Mouse (Mus musculus) intestine, postnatal 0 days (tissue): ENCODE results near the gene Kng2. TPM values are rescaled to one million over a fixed set of nuclear protein-coding genes. Genes with fewer than 3 reads are reported as not detected.
A peak's percentile ranks its signal among the peaks of the same experiment; 100 is the strongest.
"Not testable (repeated sequence)": the region's sequence is repeated elsewhere in the genome, so short reads cannot be mapped to it uniquely, and the experiment has no call there.

ENCODE experiments used
- ATAC-seq: fragments of 200-750 bp; cut with Nextera tagmentation; 2 replicates; pipeline ENCODE4 v1.8.0; 2017; ENCODE audit warnings: mild to moderate bottlenecking, moderate TSS enrichment, moderate library complexity
- H3K27ac ChIP-seq: fragments of 300-500 bp; sonication (generic); 2 replicates; pipeline ENCODE4 v1.5.1; 2014; ENCODE audit warnings: mild to moderate bottlenecking, low read depth, low read length, moderate library complexity
- H3K27me3 ChIP-seq: fragments of 300-500 bp; sonication (generic); replicated peaks from 2 replicates; pipeline ENCODE4 v1.6.1; 2014; ENCODE audit warnings: low read length, mixed read lengths; ENCODE audit not compliant: control insufficient read depth, insufficient read depth
- H3K36me3 ChIP-seq: fragments of 300-500 bp; sonication (generic); 2 replicates; pipeline ENCODE4 v1.6.1; 2014; ENCODE audit warnings: mild to moderate bottlenecking, moderate library complexity; ENCODE audit not compliant: control insufficient read depth, insufficient read depth
- H3K4me1 ChIP-seq: fragments of 300-500 bp; sonication (generic); replicated peaks from 2 replicates; pipeline ENCODE4 v1.6.1; 2014; ENCODE audit warnings: antibody characterized with exemption, low read length, mixed read lengths; ENCODE audit not compliant: control insufficient read depth, insufficient read depth
- H3K4me2 ChIP-seq: fragments of 300-500 bp; sonication (generic); replicated peaks from 2 replicates; pipeline ENCODE4 v1.6.1; 2014; ENCODE audit warnings: low read depth, mild to moderate bottlenecking, moderate library complexity
- H3K4me3 ChIP-seq: fragments of 300-500 bp; sonication (generic); 2 replicates; pipeline ENCODE4 v1.5.1; 2014; ENCODE audit warnings: low read depth, low read length
- H3K9ac ChIP-seq: fragments of 300-500 bp; sonication (generic); 2 replicates; pipeline ENCODE4 v1.6.1; 2014; ENCODE audit warnings: mild to moderate bottlenecking, low read depth, low read length
- H3K9me3 ChIP-seq: fragments of 300-500 bp; sonication (generic); 2 replicates; pipeline ENCODE4 v1.6.1; 2016; ENCODE audit warnings: mixed run types; ENCODE audit not compliant: control insufficient read depth
- CTCF ChIP-seq: sonication (generic); IDR thresholded peaks from 2 replicates; pipeline ENCODE4 v1.5.1; 2016; ENCODE audit warnings: low read depth, mild to moderate bottlenecking, control low read depth, antibody characterized with exemption, moderate library complexity
- WGBS: fragments of 180-500 bp; shearing (Covaris S2); extraction: QIAGEN DNeasy Blood & Tissue Kit; methylation state at CpG from one replicate; pipeline ENCODE4 v1.1.7; 2014; 5-methylcytosine and 5-hydroxymethylcytosine counted together
- polyA plus RNA-seq: library from polyadenylated mRNA; unstranded; fragments of >200 nt; fragmentation: Nextera tagmentation; extraction: Ambion mirVana; gene quantifications from 2 replicates; pipeline ENCODE4 v1.2.1, GENCODE M21; 2015

Gene Kng2
- polyA plus RNA-seq, 1 experiment from 2014 or later: 1.1 TPM

DNA sequence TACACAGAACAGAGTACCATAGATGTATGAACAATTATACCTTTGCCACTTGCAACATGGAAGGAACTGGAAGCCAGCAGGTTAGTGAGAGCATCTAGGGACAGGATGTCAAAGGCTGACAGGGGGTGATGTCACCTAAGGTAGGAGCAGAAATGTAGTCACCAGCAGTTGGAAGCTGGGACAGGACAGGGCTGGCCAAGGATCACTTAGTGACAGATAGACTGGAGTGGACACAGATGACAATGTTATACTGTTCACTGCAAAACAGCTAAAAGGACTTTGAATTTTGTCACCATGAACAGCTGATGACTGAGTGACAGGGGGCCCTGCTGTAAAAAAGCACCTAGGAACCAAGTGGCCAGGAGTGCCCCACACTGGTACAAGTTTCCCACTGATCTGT, 2.7 kb downstream of the Kng2 start:
- TF ChIP-seq CTCF: no peak
- ATAC-seq: peak; percentile 91

DNA sequence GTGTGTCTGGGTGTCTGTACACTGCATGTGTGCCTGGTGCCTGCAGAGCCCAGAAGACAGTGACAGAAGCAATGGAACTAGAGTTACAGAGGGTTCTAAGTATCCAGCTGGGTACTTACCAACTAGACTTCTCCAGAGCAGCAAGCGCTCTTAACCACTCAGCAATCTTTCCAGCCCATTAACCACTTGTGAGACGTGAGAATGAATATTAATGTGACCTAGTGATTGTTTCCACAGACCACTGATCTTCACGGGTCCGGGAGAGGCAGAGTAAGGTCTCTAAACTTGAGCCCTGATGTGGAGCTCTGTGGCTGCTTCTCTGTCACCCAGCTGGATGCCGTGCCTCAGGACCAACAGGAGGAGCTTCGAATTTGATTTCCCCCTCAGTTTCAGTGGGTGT, 4.2 kb downstream of the Kng2 start:
- H3K36me3 ChIP-seq: no peaks in the 10 kb centered on the region
- H3K4me1 ChIP-seq: 0 out of 2 replicates have a peak, but pooled peaks cover 3% of the 10 kb centered on the region
- H3K9me3 ChIP-seq: no peaks in the 10 kb centered on the region
- H3K4me2 ChIP-seq: no peak overlapping the region
- no peak overlapping the region for H3K9ac ChIP-seq
- H3K27ac ChIP-seq: no peak overlapping the region
- no peak for TF ChIP-seq CTCF
- no peak overlapping the region for H3K4me3 ChIP-seq
- WGBS: 72% methylated on average over 6 of the region's 6 CpGs
- no peak for ATAC-seq
- H3K27me3 ChIP-seq: no peaks in the 10 kb centered on the region

More for the DNA sequence above, 2.7 kb downstream of the Kng2 start:
- Histone ChIP-seq H3K9me3 (no peaks in the 10 kb centered on the region), H3K4me2 (no peak overlapping the region), H3K36me3 (no peaks in the 10 kb centered on the region), H3K4me3 (no peak overlapping the region), H3K27me3 (no peaks in the 10 kb centered on the region), H3K9ac (no peak overlapping the region), H3K4me1 (0 out of 2 replicates have a peak, but pooled peaks cover 3% of the 10 kb centered on the region), H3K27ac (peak overlapping the region; percentile 60)

GRCm38 (mm10) chr16:23020571-23020970, 8.7 kb downstream of the Kng2 start:
- H3K27me3 ChIP-seq, H3K9ac ChIP-seq, H3K9me3 ChIP-seq, H3K4me2 ChIP-seq, H3K36me3 ChIP-seq, ATAC-seq, H3K4me1 ChIP-seq, H3K27ac ChIP-seq, H3K4me3 ChIP-seq: not testable (repeated sequence)
- 60% methylated on average over 1 of the region's 1 CpGs for WGBS

- not testable (repeated sequence) for H3K4me1 ChIP-seq, H3K27ac ChIP-seq, H3K4me3 ChIP-seq, H3K36me3 ChIP-seq, H3K4me2 ChIP-seq, H3K9ac ChIP-seq, H3K9me3 ChIP-seq, H3K27me3 ChIP-seq, ATAC-seq
- WGBS: 88% methylated on average over 8 of the region's 8 CpGs
Observed at GRCm38 (mm10) chr16:23014645-23015044, 14.6 kb downstream of the Kng2 start.

DNA sequence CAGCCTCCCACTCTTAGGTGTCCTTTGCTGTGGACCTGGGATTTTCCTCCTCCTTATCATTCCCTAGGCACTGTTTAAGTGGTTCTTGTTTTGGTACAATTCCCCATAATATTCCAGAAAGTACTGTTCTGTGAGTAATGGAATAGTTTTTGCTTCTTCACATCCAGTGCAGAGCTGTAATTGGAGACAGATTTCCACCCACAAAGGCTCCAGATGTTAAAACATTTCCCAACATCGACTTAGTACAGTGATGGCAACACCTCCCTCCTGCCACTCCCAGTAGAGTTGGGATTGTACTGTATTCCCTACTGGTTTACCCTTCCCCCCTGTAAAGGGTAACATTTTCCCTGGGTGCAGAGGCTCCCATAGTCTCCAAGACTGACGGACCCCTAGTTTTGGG, 15.5 kb downstream of the Kng2 start:
- H3K9me3 ChIP-seq, H3K4me3 ChIP-seq, ATAC-seq, H3K36me3 ChIP-seq, H3K4me2 ChIP-seq, H3K9ac ChIP-seq, H3K27ac ChIP-seq, H3K4me1 ChIP-seq, H3K27me3 ChIP-seq: not testable (repeated sequence)
- WGBS: 85% methylated on average over 2 of the region's 2 CpGs

DNA sequence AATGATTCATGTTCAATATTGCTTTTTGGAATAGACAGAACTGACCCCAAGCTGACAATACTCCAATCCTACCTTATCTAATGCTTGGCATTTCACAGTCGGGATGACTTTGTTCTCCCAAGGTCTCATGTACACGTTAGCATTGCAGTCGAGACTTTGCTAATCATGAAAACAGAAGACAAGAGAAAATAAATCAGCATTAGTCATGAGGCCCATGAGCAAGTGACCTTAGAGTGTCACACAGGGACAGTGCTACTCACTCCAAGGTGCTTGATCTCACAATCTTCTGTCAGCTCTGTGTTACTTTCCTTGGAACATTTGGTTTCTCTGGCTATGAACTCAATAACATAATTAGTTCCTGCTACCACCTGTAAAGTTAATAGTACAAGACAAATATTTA, 32.3 kb downstream of the Kng2 start:
- H3K4me2 ChIP-seq, H3K27ac ChIP-seq, H3K4me3 ChIP-seq, H3K27me3 ChIP-seq, H3K4me1 ChIP-seq, H3K9ac ChIP-seq, H3K9me3 ChIP-seq, H3K36me3 ChIP-seq: not testable (repeated sequence)
- ATAC-seq: 0 out of 2 replicates have a peak, but pooled peaks have one; percentile 28
- WGBS: 70% methylated on average over 3 of the region's 3 CpGs

GRCm38 (mm10) chr16:22967383-22968030, 61.8 kb downstream of the Kng2 start:
- Histone ChIP-seq H3K9ac (no peak overlapping the region), H3K4me1 (no peaks in the 10 kb centered on the region), H3K27me3 (no peaks in the 10 kb centered on the region), H3K27ac (no peak overlapping the region), H3K4me3 (no peak overlapping the region), H3K36me3 (no peaks in the 10 kb centered on the region), H3K4me2 (no peak overlapping the region), H3K9me3 (no peaks in the 10 kb centered on the region)
- no peak for TF ChIP-seq CTCF
- no peak for ATAC-seq
- WGBS: 64% methylated on average over 1 of the region's 1 CpGs
